Mouse (Mus musculus) heart, adult 2 months (tissue): ENCODE results near the gene Dab1. TPM values are rescaled to one million over a fixed set of nuclear protein-coding genes. Genes with fewer than 3 reads are reported as not detected.

Experiments used
- DNase-seq, 2 experiments: peaks; one replicate each; pipeline ENCODE4 v3.0.0; 2021
- H3K27ac ChIP-seq: fragments of 200-600 bp; 2 replicates; pipeline ENCODE4 v1.8.1; 2022
- H3K27me3 ChIP-seq: fragments of 200-500 bp; 2 replicates; pipeline ENCODE4 v1.6.1; 2012; ENCODE audit warnings: mild to moderate bottlenecking, low read length, inconsistent platforms, mixed read lengths; ENCODE audit not compliant: control insufficient read depth, insufficient read depth
- H3K36me3 ChIP-seq: fragments of 200-500 bp; 2 replicates; pipeline ENCODE4 v1.6.1; 2012; ENCODE audit warnings: low read length, inconsistent platforms; ENCODE audit not compliant: control insufficient read depth, insufficient read depth
- H3K4me1 ChIP-seq: fragments of 200-500 bp; 2 replicates; pipeline ENCODE4 v1.6.1; 2011; ENCODE audit warnings: low read length; ENCODE audit not compliant: control insufficient read depth, insufficient read depth
- H3K4me3 ChIP-seq: fragments of 200-600 bp; 2 replicates; pipeline ENCODE4 v1.8.1; 2022
- H3K79me2 ChIP-seq: fragments of 200-500 bp; replicated peaks from 2 replicates; pipeline ENCODE4 v1.6.1; 2012; ENCODE audit warnings: mild to moderate bottlenecking, inconsistent platforms, low read length, moderate library complexity, mixed read lengths; ENCODE audit not compliant: control insufficient read depth, insufficient read depth
- H3K9ac ChIP-seq: fragments of 200-500 bp; 2 replicates; pipeline ENCODE4 v1.6.1; 2012; ENCODE audit warnings: low read depth, mild to moderate bottlenecking, control low read depth, inconsistent platforms, low read length, mixed read lengths
- CTCF ChIP-seq: fragments of 200-600 bp; IDR thresholded peaks from 2 replicates; pipeline ENCODE4 v1.8.1; 2022; ENCODE audit warnings: antibody characterized with exemption, mild to moderate bottlenecking, moderate library complexity
- EP300 ChIP-seq: fragments of 200-500 bp; IDR thresholded peaks from 2 replicates; pipeline ENCODE4 v1.6.1; 2011; ENCODE audit warnings: low read depth, low read length, control low read depth; ENCODE audit not compliant: insufficient read depth
- POLR2A ChIP-seq: fragments of 200-500 bp; IDR thresholded peaks from 2 replicates; pipeline ENCODE4 v1.6.1; 2011; ENCODE audit warnings: mild to moderate bottlenecking, low read depth, low read length, control low read depth; ENCODE audit not compliant: insufficient read depth
- WGBS: fragments of 180-500 bp; shearing (Covaris S2); methylation state at CpG from one replicate; pipeline ENCODE4 v1.1.7; 2018; 5-methylcytosine and 5-hydroxymethylcytosine counted together
- intact Hi-C: fragments of 180-260 bp; cut with DNase I; formaldehyde crosslinking; loops from one replicate; pipeline ENCODE4 v1.15.1; 2025
- polyA plus RNA-seq: library from polyadenylated mRNA; depleted of rRNA; stranded (reverse); fragments of >200 nt; gene quantifications from 2 replicates; pipeline ENCODE4 v1.2.3, GENCODE M21; 2012
- total RNA-seq, 2 experiments: library from RNA; stranded (reverse); gene quantifications; 2 replicates each; pipeline ENCODE4 v1.2.3; 2021

Gene Dab1
- total and polyA plus RNA-seq, 3 experiments: 0.21 TPM; not detected in 2

DNA sequence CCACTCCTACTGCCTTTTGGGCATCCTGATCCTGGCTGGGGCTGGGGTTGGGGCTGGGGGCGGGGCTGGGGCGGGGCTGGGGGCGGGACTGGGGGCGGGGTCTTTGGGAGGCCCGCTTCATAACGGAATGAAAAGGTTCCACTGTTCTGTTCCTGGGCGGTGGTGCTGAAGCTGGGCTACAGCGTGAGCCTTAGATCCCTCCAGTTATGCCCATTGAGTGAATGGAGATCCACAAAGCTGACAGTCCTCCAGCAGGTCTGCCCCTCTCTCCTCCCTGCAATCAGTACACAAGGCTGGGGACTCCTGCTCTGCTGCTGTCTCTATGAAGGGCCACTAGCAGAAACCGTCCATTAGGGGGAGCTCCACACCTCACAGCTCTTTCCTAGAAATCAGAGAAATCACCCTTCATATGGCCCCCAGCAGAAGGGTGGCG lies 895.4 kb downstream of the Dab1 start:
- H3K36me3 ChIP-seq: no peaks in the 10 kb centered on the region
- peak; percentile 73 for TF ChIP-seq CTCF
- TF ChIP-seq POLR2A: no peak
- H3K4me3 ChIP-seq: no peak overlapping the region
- H3K79me2 ChIP-seq: no peaks in the 10 kb centered on the region
- 2% methylated on average over 10 of the region's 10 CpGs for WGBS
- H3K9ac ChIP-seq: no peak overlapping the region
- peak; percentile 3 to 18 for DNase-seq
- H3K4me1 ChIP-seq: no peaks in the 10 kb centered on the region
- H3K27ac ChIP-seq: no peak overlapping the region
- intact Hi-C loops: loop anchor here (1.0 kb wide), 1 partner anchor 380 kb away; no protein-coding TSS in a partner anchor
- H3K27me3 ChIP-seq: no peaks in the 10 kb centered on the region

DNA sequence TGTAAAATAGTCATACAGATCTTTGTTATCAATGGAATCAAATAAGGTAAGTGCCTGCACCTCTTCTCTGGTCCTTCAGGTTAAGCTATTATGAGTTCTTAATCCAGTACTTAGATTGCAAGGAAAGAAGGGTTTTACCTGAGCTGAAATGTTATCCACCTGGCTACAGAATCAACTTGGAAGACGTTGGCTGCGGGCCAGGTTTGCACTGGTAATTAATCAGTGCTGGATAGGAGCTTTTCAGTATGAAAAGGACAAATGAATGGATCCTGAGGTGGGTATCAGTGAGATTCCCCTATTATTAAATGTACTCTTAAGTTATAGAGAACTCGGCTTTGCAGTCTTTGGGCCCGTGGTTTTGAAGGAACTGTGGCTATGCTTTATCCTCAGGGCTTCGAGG lies 896.5 kb downstream of the Dab1 start:
- Histone ChIP-seq H3K79me2 (no peaks in the 10 kb centered on the region), H3K4me1 (no peaks in the 10 kb centered on the region), H3K9ac (no peak overlapping the region), H3K27me3 (no peaks in the 10 kb centered on the region), H3K36me3 (no peaks in the 10 kb centered on the region), H3K27ac (no peak overlapping the region), H3K4me3 (no peak overlapping the region)
- TF ChIP-seq CTCF: no peak
- no peak for TF ChIP-seq EP300
- TF ChIP-seq POLR2A: no peak
- intact Hi-C loops: no loop called here
- WGBS: 59% methylated on average over 5 of the region's 5 CpGs
- no peak for DNase-seq

DNA sequence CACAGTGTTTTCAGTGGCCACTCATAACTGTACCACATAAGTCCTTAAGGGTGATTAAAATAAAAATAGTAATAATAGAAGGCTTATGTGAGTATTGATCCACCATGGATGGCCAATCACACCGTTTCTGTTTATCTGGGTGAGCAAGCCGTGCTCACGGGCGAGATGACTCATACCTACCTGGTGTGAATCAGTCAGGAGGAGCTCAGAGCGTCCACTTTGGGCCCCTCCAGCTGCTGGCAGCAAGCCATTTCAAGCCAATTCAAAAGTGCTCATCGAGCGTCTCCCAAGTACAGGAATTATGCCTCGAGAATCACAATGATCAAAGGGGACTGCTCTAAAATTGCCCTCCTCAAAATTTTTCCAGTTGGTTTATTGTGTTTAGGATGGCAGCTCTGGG lies 903.2 kb downstream of the Dab1 start:
- TF ChIP-seq CTCF: no peak
- no peak for TF ChIP-seq POLR2A
- TF ChIP-seq EP300: no peak
- H3K4me1 ChIP-seq: no peaks in the 10 kb centered on the region
- 45% methylated on average over 8 of the region's 8 CpGs for WGBS
- H3K79me2 ChIP-seq: no peaks in the 10 kb centered on the region
- H3K27me3 ChIP-seq: no peaks in the 10 kb centered on the region
- no peaks in the 10 kb centered on the region for H3K36me3 ChIP-seq
- no peak overlapping the region for H3K27ac ChIP-seq
- intact Hi-C loops: no loop called here
- no peak overlapping the region for H3K9ac ChIP-seq
- no peak overlapping the region for H3K4me3 ChIP-seq
- DNase-seq: no peak

DNA sequence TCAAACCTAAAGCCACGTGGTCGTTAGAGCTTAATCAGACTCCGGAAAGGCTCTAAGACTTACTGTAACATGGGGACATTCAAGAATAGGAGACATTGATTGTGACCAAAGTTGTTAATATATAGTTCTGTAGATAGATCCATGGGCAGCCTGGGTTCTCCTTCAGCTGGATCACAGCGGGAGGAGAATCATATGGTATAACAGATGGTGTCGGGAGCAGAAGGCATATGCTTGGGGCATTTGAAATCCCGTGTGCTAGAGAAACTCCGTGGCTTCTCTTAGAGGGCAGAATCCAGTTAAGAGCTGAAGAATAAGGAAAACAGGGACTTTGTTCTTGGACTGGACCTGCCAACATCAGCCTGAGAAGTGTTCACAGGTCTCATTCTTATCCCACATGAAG lies 904.6 kb downstream of the Dab1 start:
- H3K4me1 ChIP-seq: no peaks in the 10 kb centered on the region
- no peak overlapping the region for H3K9ac ChIP-seq
- H3K27ac ChIP-seq: no peak overlapping the region
- no peak overlapping the region for H3K4me3 ChIP-seq
- 86% methylated on average over 7 of the region's 7 CpGs for WGBS
- no peak for TF ChIP-seq EP300
- TF ChIP-seq CTCF: no peak
- TF ChIP-seq POLR2A: no peak
- no peaks in the 10 kb centered on the region for H3K36me3 ChIP-seq
- H3K79me2 ChIP-seq: no peaks in the 10 kb centered on the region
- no peaks in the 10 kb centered on the region for H3K27me3 ChIP-seq
- intact Hi-C loops: no loop called here
- no peak for DNase-seq

GRCm38 (mm10) chr4:104529905-104530646 lies 910.9 kb downstream of the Dab1 start:
- Histone ChIP-seq H3K4me3 (no peak overlapping the region), H3K79me2 (no peaks in the 10 kb centered on the region), H3K4me1 (no peaks in the 10 kb centered on the region), H3K27ac (no peak overlapping the region), H3K27me3 (no peaks in the 10 kb centered on the region), H3K36me3 (no peaks in the 10 kb centered on the region), H3K9ac (no peak overlapping the region)
- WGBS: 87% methylated on average over 4 of the region's 4 CpGs
- intact Hi-C loops: no loop called here
- DNase-seq: no peak
- no peak for TF ChIP-seq POLR2A
- TF ChIP-seq EP300: no peak
- TF ChIP-seq CTCF: no peak

DNA sequence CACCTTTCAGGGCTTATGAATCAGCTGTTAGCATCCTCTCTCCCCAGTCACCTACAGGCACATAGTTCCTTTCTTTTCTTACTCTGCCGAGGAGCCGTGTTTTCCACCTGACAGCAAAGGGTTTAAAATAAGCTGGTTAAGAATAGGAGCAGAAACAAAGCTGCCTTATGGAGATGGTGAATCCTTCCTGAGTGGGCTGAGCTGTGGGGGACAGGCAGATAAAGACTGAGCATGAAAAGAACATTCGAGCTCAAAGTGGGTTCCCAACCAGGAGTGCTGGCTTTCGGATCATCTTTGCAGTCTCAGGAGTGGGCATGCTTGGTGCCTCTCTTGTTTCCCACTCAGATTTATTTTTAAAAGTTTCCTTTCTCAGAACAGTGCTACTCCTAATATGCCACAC lies 913.7 kb downstream of the Dab1 start:
- H3K9ac ChIP-seq: no peak overlapping the region
- TF ChIP-seq EP300 (no peak), CTCF (no peak), POLR2A (no peak)
- no peaks in the 10 kb centered on the region for H3K36me3 ChIP-seq
- no peaks in the 10 kb centered on the region for H3K4me1 ChIP-seq
- no peaks in the 10 kb centered on the region for H3K79me2 ChIP-seq
- 83% methylated on average over 4 of the region's 4 CpGs for WGBS
- H3K4me3 ChIP-seq: no peak overlapping the region
- no peak for DNase-seq
- H3K27me3 ChIP-seq: peaks cover 1% of the 10 kb centered on the region; the same call in 1 of the 2 replicates
- no peak overlapping the region for H3K27ac ChIP-seq
- intact Hi-C loops: no loop called here
